Mouse (Mus musculus): ENCODE measurements at regions not wholly inside any gene's neighbourhood (a gene's known extent, or its start where the extent isn't known, plus 50 kb on each side); places are given as distances from the start of the nearest gene placed in this dataset.

DNA sequence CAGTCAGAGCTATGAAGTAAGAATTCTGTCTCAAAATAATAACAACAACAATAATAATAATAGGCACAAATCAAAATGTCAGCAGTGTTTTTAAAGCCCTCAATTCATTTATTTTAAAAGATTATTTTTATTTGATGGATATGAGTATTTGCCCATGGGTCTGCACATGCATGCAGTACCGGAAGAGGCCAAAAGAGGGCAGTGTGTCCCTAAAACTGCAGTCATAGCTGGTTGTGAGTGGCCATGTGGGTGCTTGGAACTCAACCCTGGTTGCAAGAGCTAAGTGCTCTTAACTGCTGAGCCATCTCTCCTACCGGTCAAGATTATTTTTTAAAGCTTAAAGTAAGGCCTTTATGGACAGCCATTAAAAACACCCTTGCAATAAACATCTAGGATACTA lies 439.1 kb upstream of the Jarid2 start:
- no peak overlapping the region for H3K4me2 ChIP-seq (ENCODE audit: low read length)
- peaks cover 9% of the 10 kb centered on the region; the same call in 1 of the 2 replicates for H3K9me3 ChIP-seq (ENCODE audit: control insufficient read depth, low read length)
- H3K4me1 ChIP-seq (ENCODE audit: control insufficient read depth in 2 of 2, insufficient read depth in 2 of 2, low read length in 2 of 2): peaks cover 0 to 4% of the 10 kb centered on the region in 2 experiments; a peak in 1 of 4 replicates
- ATAC-seq (ENCODE audit: insufficient number of reproducible peaks, insufficient read depth, low FRiP score, low read depth): no peak
- no peaks in the 10 kb centered on the region for H3K27me3 ChIP-seq (ENCODE audit: control insufficient read depth, insufficient read depth, low read length)
- no peak overlapping the region for H3K4me3 ChIP-seq (ENCODE audit: control insufficient read depth in 1 of 2, insufficient read depth in 1 of 2, low read depth in 1 of 2, low read length in 2 of 2)
- no peak overlapping the region for H3K27ac ChIP-seq (replicated peaks in 1 of 2; ENCODE audit: control insufficient read depth in 1 of 2, insufficient read depth in 1 of 2, low read depth in 2 of 2, low read length in 2 of 2)
- 96% methylated on average over 2 of the region's 2 CpGs for WGBS
- no peaks in the 10 kb centered on the region for H3K36me3 ChIP-seq (ENCODE audit: control insufficient read depth, insufficient read depth, low read length)
- H3K9ac ChIP-seq (ENCODE audit: low read length): no peak overlapping the region

DNA sequence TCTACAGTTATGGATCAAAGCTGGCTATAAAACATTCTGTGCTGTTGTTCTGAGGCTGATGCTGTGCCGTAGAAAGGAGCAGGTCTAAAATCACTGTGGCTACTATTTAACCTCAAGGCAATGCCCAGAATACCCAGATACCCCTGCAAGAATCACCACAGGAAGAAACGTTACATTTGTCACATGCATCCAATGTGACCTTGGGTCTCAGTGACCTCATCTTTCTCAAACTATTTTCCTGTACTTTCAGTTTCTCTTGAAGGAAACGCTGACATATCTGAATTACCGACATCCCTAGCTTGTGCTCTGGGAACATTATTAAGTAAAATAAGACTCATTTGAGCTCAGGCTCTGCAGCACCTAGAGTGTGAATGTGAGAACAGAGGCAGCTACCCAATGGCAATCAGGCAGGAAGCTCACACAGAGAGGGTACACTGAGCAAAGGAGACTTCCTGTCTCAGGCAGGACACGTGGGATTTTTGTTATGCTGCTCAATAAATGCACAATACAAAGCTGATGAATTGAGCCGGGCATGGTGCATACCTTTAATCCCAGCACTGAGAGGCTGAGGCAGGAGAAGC lies 436.7 kb upstream of the Jarid2 start:
- peaks cover 9% of the 10 kb centered on the region; the same call in 1 of the 2 replicates for H3K9me3 ChIP-seq (ENCODE audit: control insufficient read depth, low read length)
- ATAC-seq (ENCODE audit: insufficient number of reproducible peaks, insufficient read depth, low FRiP score, low read depth): no peak
- WGBS: 66% methylated on average over 6 of the region's 6 CpGs
- H3K4me2 ChIP-seq (ENCODE audit: low read length): no peak overlapping the region
- H3K4me3 ChIP-seq (ENCODE audit: control insufficient read depth in 1 of 2, insufficient read depth in 1 of 2, low read depth in 1 of 2, low read length in 2 of 2): no peak overlapping the region
- H3K4me1 ChIP-seq (ENCODE audit: control insufficient read depth in 2 of 2, insufficient read depth in 2 of 2, low read length in 2 of 2): peaks cover 0 to 4% of the 10 kb centered on the region in 2 experiments; a peak in 1 of 4 replicates
- H3K36me3 ChIP-seq (ENCODE audit: control insufficient read depth, insufficient read depth, low read length): no peaks in the 10 kb centered on the region
- H3K9ac ChIP-seq (ENCODE audit: low read length): no peak overlapping the region
- no peak overlapping the region for H3K27ac ChIP-seq (replicated peaks in 1 of 2; ENCODE audit: control insufficient read depth in 1 of 2, insufficient read depth in 1 of 2, low read depth in 2 of 2, low read length in 2 of 2)
- no peaks in the 10 kb centered on the region for H3K27me3 ChIP-seq (ENCODE audit: control insufficient read depth, insufficient read depth, low read length)

DNA sequence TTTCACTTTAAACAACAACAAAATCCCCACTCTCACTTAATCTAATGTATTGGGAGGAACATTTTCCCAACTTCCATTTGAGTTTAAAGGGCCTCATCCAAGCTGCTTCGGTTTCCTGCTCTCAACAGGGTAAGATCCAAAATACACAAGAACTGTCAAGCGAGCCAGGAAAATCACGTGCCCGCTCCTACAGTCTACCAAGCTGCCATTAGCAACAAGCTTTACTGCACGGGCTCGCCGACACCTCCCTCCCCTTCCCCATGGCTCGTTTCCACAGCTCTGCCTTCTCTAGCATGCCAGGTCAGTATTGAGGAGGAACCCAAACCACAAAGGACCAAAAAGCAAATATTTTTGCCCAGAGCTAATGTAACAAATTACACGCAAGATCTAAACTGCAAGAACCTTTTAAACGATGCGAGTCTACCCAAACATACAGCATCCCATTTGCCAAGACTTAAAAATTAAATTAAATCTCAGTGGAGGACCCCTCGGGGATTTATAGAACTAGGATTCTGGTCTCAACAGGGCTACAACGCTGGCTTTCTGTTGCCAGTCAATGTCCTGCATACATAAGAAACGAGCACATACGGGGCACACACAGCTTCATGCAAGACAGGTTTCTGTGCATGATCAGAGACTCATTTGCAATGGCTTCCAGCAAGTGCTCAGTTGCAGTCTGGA lies 435.4 kb upstream of the Jarid2 start:
- Histone ChIP-seq H3K9me3 (ENCODE audit: control insufficient read depth, low read length) (peaks cover 9% of the 10 kb centered on the region; the same call in 1 of the 2 replicates), H3K4me1 (ENCODE audit: control insufficient read depth in 2 of 2, insufficient read depth in 2 of 2, low read length in 2 of 2) (peaks cover 0 to 4% of the 10 kb centered on the region in 2 experiments; a peak in 1 of 4 replicates), H3K36me3 (ENCODE audit: control insufficient read depth, insufficient read depth, low read length) (no peaks in the 10 kb centered on the region), H3K4me2 (ENCODE audit: low read length) (no peak overlapping the region), H3K4me3 (ENCODE audit: control insufficient read depth in 1 of 2, insufficient read depth in 1 of 2, low read depth in 1 of 2, low read length in 2 of 2) (no peak overlapping the region), H3K9ac (ENCODE audit: low read length) (no peak overlapping the region), H3K27me3 (ENCODE audit: control insufficient read depth, insufficient read depth, low read length) (no peaks in the 10 kb centered on the region), H3K27ac (replicated peaks in 1 of 2; ENCODE audit: control insufficient read depth in 1 of 2, insufficient read depth in 1 of 2, low read depth in 2 of 2, low read length in 2 of 2) (peak overlapping the region in 1 of 2 experiments; percentile 50; a peak in 1 of 4 replicates)
- 77% methylated on average over 15 of the region's 15 CpGs for WGBS
- ATAC-seq (ENCODE audit: insufficient number of reproducible peaks, insufficient read depth, low FRiP score, low read depth): peak; percentile 54; the same call in 1 of the 2 replicates

DNA sequence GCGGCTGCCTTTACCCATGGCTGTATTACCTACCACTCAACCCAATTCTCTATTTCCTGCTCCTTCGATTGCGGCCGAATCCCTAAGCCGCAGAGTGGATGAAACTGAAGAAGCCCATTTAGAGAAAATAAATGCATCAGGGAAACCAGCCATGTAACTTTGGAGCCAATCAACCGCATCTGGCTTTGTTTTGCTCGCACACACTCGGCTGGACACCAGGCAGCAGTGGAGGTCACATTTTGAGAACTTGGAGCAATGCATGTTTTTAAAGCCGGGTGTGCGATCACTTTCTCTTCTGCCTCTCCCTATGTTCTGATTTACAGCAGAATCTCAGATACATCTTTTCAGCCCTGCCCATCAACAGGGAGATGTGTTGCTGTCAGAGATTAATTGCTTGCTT lies 433.7 kb upstream of the Jarid2 start:
- no peak overlapping the region for H3K4me3 ChIP-seq (ENCODE audit: control insufficient read depth in 1 of 2, insufficient read depth in 1 of 2, low read depth in 1 of 2, low read length in 2 of 2)
- H3K4me1 ChIP-seq (ENCODE audit: control insufficient read depth in 2 of 2, insufficient read depth in 2 of 2, low read length in 2 of 2): peaks cover 0 to 4% of the 10 kb centered on the region in 2 experiments; a peak in 1 of 4 replicates
- H3K4me2 ChIP-seq (ENCODE audit: low read length): no peak overlapping the region
- WGBS: 89% methylated on average over 10 of the region's 10 CpGs
- 0 out of 2 replicates have a peak, but pooled peaks cover 3% of the 10 kb centered on the region for H3K9me3 ChIP-seq (ENCODE audit: control insufficient read depth, low read length)
- no peak overlapping the region for H3K9ac ChIP-seq (ENCODE audit: low read length)
- no peak overlapping the region for H3K27ac ChIP-seq (replicated peaks in 1 of 2; ENCODE audit: control insufficient read depth in 1 of 2, insufficient read depth in 1 of 2, low read depth in 2 of 2, low read length in 2 of 2)
- no peaks in the 10 kb centered on the region for H3K27me3 ChIP-seq (ENCODE audit: control insufficient read depth, insufficient read depth, low read length)
- no peaks in the 10 kb centered on the region for H3K36me3 ChIP-seq (ENCODE audit: control insufficient read depth, insufficient read depth, low read length)
- no peak for ATAC-seq (ENCODE audit: insufficient number of reproducible peaks, insufficient read depth, low FRiP score, low read depth)

DNA sequence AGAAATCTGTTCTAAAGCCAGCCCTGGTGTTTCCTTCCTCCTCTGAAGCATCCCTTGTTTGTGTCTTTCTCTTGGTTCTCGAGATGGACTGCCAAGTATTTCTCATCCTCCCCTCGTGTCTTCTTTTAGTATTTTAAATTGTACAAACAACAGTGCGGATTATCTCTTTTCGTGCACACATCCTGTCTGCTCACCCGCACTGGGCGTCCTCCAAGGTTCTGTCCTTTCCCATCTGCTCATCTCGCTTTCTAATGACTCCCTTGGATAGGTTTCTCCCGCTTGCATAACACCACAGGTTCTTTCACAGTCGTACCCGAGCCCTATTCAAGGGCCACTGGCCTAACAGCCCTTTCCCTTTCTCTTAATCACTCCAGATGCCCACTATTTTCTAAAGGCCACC lies 428.7 kb upstream of the Jarid2 start:
- H3K27ac ChIP-seq (replicated peaks in 1 of 2; ENCODE audit: control insufficient read depth in 1 of 2, insufficient read depth in 1 of 2, low read depth in 2 of 2, low read length in 2 of 2): no peak overlapping the region
- H3K9me3 ChIP-seq (ENCODE audit: control insufficient read depth, low read length): no peaks in the 10 kb centered on the region
- H3K4me2 ChIP-seq (ENCODE audit: low read length): no peak overlapping the region
- no peak overlapping the region for H3K9ac ChIP-seq (ENCODE audit: low read length)
- no peak overlapping the region for H3K4me3 ChIP-seq (ENCODE audit: control insufficient read depth in 1 of 2, insufficient read depth in 1 of 2, low read depth in 1 of 2, low read length in 2 of 2)
- 68% methylated on average over 10 of the region's 10 CpGs for WGBS
- no peaks in the 10 kb centered on the region for H3K36me3 ChIP-seq (ENCODE audit: control insufficient read depth, insufficient read depth, low read length)
- ATAC-seq (ENCODE audit: insufficient number of reproducible peaks, insufficient read depth, low FRiP score, low read depth): no peak
- peaks cover 4 to 7% of the 10 kb centered on the region in 2 experiments; a peak in 3 of 4 replicates for H3K4me1 ChIP-seq (ENCODE audit: control insufficient read depth in 2 of 2, insufficient read depth in 2 of 2, low read length in 2 of 2)
- no peaks in the 10 kb centered on the region for H3K27me3 ChIP-seq (ENCODE audit: control insufficient read depth, insufficient read depth, low read length)

DNA sequence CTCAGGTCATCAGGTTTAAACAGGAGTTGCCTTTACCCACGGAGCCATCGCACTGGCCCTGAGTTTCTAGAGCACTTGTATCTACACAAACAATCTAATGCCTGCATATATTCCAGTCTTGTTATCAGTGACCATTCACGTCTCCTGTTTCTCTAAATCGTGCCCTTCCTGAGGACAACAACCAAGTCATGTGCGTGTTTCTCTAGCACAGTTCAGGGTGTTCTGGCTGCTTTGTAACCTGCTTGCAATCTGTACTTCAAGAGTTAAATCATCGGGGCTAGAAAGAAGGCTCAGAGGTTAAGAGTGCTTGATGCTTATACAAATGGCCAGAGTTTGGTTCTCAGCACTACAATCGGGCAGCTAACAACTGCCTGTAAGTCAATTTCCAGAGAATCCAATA lies 428.1 kb upstream of the Jarid2 start:
- Histone ChIP-seq H3K9me3 (ENCODE audit: control insufficient read depth, low read length) (no peaks in the 10 kb centered on the region), H3K27ac (replicated peaks in 1 of 2; ENCODE audit: control insufficient read depth in 1 of 2, insufficient read depth in 1 of 2, low read depth in 2 of 2, low read length in 2 of 2) (no peak overlapping the region), H3K27me3 (ENCODE audit: control insufficient read depth, insufficient read depth, low read length) (no peaks in the 10 kb centered on the region), H3K4me3 (ENCODE audit: control insufficient read depth in 1 of 2, insufficient read depth in 1 of 2, low read depth in 1 of 2, low read length in 2 of 2) (no peak overlapping the region), H3K9ac (ENCODE audit: low read length) (no peak overlapping the region), H3K36me3 (ENCODE audit: control insufficient read depth, insufficient read depth, low read length) (no peaks in the 10 kb centered on the region), H3K4me1 (ENCODE audit: control insufficient read depth in 2 of 2, insufficient read depth in 2 of 2, low read length in 2 of 2) (peaks cover 4 to 7% of the 10 kb centered on the region in 2 experiments; a peak in 3 of 4 replicates), H3K4me2 (ENCODE audit: low read length) (no peak overlapping the region)
- ATAC-seq (ENCODE audit: insufficient number of reproducible peaks, insufficient read depth, low FRiP score, low read depth): no peak
- WGBS: 76% methylated on average over 7 of the region's 7 CpGs

DNA sequence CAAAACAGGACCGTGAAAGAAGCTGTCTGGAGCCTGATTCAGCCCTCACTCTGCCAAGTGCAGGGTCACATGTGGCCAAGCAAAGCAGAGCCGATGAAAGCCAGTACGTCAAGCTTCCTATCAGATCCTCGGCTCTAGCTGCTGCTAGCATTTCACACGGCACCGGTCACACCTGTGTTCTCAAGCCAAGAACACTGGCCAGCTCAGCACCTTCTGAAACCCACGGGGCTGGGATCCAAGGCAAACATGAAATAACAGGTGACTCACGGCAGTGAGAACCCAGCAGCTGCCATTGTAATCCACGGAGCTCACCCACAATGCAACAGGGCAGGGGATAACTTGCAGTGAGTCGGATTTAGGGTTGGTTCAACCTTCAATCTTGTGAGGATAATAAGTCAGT lies 427.3 kb upstream of the Jarid2 start:
- ATAC-seq (ENCODE audit: insufficient number of reproducible peaks, insufficient read depth, low FRiP score, low read depth): peak; percentile 59; the same call in 1 of the 2 replicates
- WGBS: 28% methylated on average over 10 of the region's 10 CpGs
- H3K4me2 ChIP-seq (ENCODE audit: low read length): peak overlapping the region; percentile 42

More for the DNA sequence above, 427.3 kb upstream of the Jarid2 start:
- Histone ChIP-seq H3K27me3 (ENCODE audit: control insufficient read depth, insufficient read depth, low read length) (no peaks in the 10 kb centered on the region), H3K4me1 (ENCODE audit: control insufficient read depth in 2 of 2, insufficient read depth in 2 of 2, low read length in 2 of 2) (peaks cover 4 to 7% of the 10 kb centered on the region in 2 experiments; a peak in 3 of 4 replicates), H3K27ac (replicated peaks in 1 of 2; ENCODE audit: control insufficient read depth in 1 of 2, insufficient read depth in 1 of 2, low read depth in 2 of 2, low read length in 2 of 2) (no peak overlapping the region), H3K9me3 (ENCODE audit: control insufficient read depth, low read length) (no peaks in the 10 kb centered on the region), H3K9ac (ENCODE audit: low read length) (no peak overlapping the region), H3K4me3 (ENCODE audit: control insufficient read depth in 1 of 2, insufficient read depth in 1 of 2, low read depth in 1 of 2, low read length in 2 of 2) (no peak overlapping the region), H3K36me3 (ENCODE audit: control insufficient read depth, insufficient read depth, low read length) (no peaks in the 10 kb centered on the region)
